Mouse (Mus musculus) hindbrain, embryonic 15.5 days (tissue): Measurements from ENCODE around the gene Dppa5a. TPM values are rescaled to one million over a fixed set of nuclear protein-coding genes. Genes with fewer than 3 reads are reported as not detected.
"Not testable (repeated sequence)": the region's sequence is repeated elsewhere in the genome, so short reads cannot be mapped to it uniquely, and the experiment has no call there.

Experiments
- ATAC-seq: fragments of 200-750 bp; cut with Nextera tagmentation; 2 replicates; pipeline ENCODE4 v1.8.0; 2017; ENCODE audit warnings: low read depth, moderate number of reproducible peaks, moderate TSS enrichment; ENCODE audit not compliant: low FRiP score
- H3K27ac ChIP-seq: fragments of 300-500 bp; sonication (generic); replicated peaks from 2 replicates; pipeline ENCODE4 v1.5.1; 2015; ENCODE audit warnings: mild to moderate bottlenecking, inconsistent platforms
- H3K27me3 ChIP-seq: fragments of 300-500 bp; sonication (generic); 2 replicates; pipeline ENCODE4 v1.6.1; 2015; ENCODE audit warnings: control low read depth, inconsistent platforms
- H3K36me3 ChIP-seq: fragments of 300-500 bp; sonication (generic); 2 replicates; pipeline ENCODE4 v1.6.1; 2015; ENCODE audit warnings: control low read depth, inconsistent platforms
- H3K4me1 ChIP-seq: fragments of 300-500 bp; sonication (generic); replicated peaks from 2 replicates; pipeline ENCODE4 v1.6.1; 2015; ENCODE audit warnings: control low read depth, inconsistent platforms
- H3K4me2 ChIP-seq: fragments of 300-500 bp; sonication (generic); 2 replicates; pipeline ENCODE4 v1.6.1; 2015; ENCODE audit warnings: moderate library complexity, mild to moderate bottlenecking, inconsistent platforms
- H3K4me3 ChIP-seq: fragments of 300-500 bp; sonication (generic); 2 replicates; pipeline ENCODE4 v1.5.1; 2015; ENCODE audit warnings: mild to moderate bottlenecking, inconsistent platforms
- H3K9ac ChIP-seq: fragments of 300-500 bp; sonication (generic); 2 replicates; pipeline ENCODE4 v1.6.1; 2015; ENCODE audit warnings: inconsistent platforms
- H3K9me3 ChIP-seq: fragments of 300-500 bp; sonication (generic); 2 replicates; pipeline ENCODE4 v1.6.1; 2016; ENCODE audit warnings: control low read depth, inconsistent platforms
- WGBS: fragments of 180-500 bp; shearing (Covaris S2); methylation state at CpG from one replicate; pipeline ENCODE4 v1.1.7; 2015; 5-methylcytosine and 5-hydroxymethylcytosine counted together
- polyA plus RNA-seq: library from polyadenylated mRNA; unstranded; fragments of >200 nt; fragmentation: Nextera tagmentation; extraction: Ambion mirVana; gene quantifications from 2 replicates; pipeline ENCODE4 v1.2.1, GENCODE M21; 2015

Dppa5a gene
- polyA plus RNA-seq, 1 experiment from 2014 or later, result 5.6 TPM

GRCm38 (mm10) chr9:78360484-78360872 lies 7.5 kb downstream of the Dppa5a start:
- ATAC-seq, result no peak
- H3K4me2 ChIP-seq, result no peak overlapping the region
- H3K9me3 ChIP-seq, result no peaks in the 10 kb centered on the region
- WGBS, result 52% methylated on average over 2 of the region's 2 CpGs
- no peak overlapping the region for H3K4me3 ChIP-seq
- no peak overlapping the region for H3K27ac ChIP-seq
- no peaks in the 10 kb centered on the region for H3K36me3 ChIP-seq
- H3K4me1 ChIP-seq, result no peaks in the 10 kb centered on the region
- no peaks in the 10 kb centered on the region for H3K27me3 ChIP-seq
- no peak overlapping the region for H3K9ac ChIP-seq

GRCm38 (mm10) chr9:78359750-78360483 lies 8.1 kb downstream of the Dppa5a start:
- H3K27me3 ChIP-seq, result no peaks in the 10 kb centered on the region
- no peak overlapping the region for H3K4me2 ChIP-seq
- no peak overlapping the region for H3K27ac ChIP-seq
- no peaks in the 10 kb centered on the region for H3K9me3 ChIP-seq
- WGBS, result 81% methylated on average over 6 of the region's 6 CpGs
- H3K4me3 ChIP-seq, result no peak overlapping the region
- H3K36me3 ChIP-seq, result no peaks in the 10 kb centered on the region
- ATAC-seq, result no peak
- no peak overlapping the region for H3K9ac ChIP-seq
- no peaks in the 10 kb centered on the region for H3K4me1 ChIP-seq

GRCm38 (mm10) chr9:78358053-78358452 lies 9.9 kb downstream of the Dppa5a start:
- H3K27ac ChIP-seq, result no peak overlapping the region
- no peak overlapping the region for H3K4me2 ChIP-seq
- H3K27me3 ChIP-seq, result no peaks in the 10 kb centered on the region
- 19% methylated on average over 9 of the region's 9 CpGs for WGBS
- no peaks in the 10 kb centered on the region for H3K9me3 ChIP-seq
- no peak overlapping the region for H3K4me3 ChIP-seq
- no peaks in the 10 kb centered on the region for H3K36me3 ChIP-seq
- H3K4me1 ChIP-seq, result no peaks in the 10 kb centered on the region
- 0 out of 2 replicates have a peak, but pooled peaks have one; percentile 48 for ATAC-seq
- no peak overlapping the region for H3K9ac ChIP-seq

GRCm38 (mm10) chr9:78355611-78356010 lies 12.4 kb downstream of the Dppa5a start, which contains the start of gene Gsta2:
Gene Gsta2 (minus strand): TSS chr9:78355788.
- H3K27me3 ChIP-seq, result no peaks in the 10 kb centered on the region
- ATAC-seq, result no peak
- H3K36me3 ChIP-seq, result no peaks in the 10 kb centered on the region
- H3K4me3 ChIP-seq, result no peak within 1 kb of the TSS
- H3K9ac ChIP-seq, result no peak within 1 kb of the TSS
- no peak within 1 kb of the TSS for H3K27ac ChIP-seq
- H3K4me1 ChIP-seq, result no peaks in the 10 kb centered on the region
- no peak within 1 kb of the TSS for H3K4me2 ChIP-seq
- 89% methylated on average over 8 of the region's 8 CpGs for WGBS
- no peaks in the 10 kb centered on the region for H3K9me3 ChIP-seq

- Histone ChIP-seq H3K9me3 (no peaks in the 10 kb centered on the region), H3K27ac (no peak overlapping the region), H3K27me3 (no peaks in the 10 kb centered on the region), H3K4me3 (no peak overlapping the region), H3K4me2 (no peak overlapping the region), H3K4me1 (no peaks in the 10 kb centered on the region), H3K36me3 (no peaks in the 10 kb centered on the region), H3K9ac (no peak overlapping the region)
- WGBS, result 80% methylated on average over 11 of the region's 11 CpGs
- no peak for ATAC-seq
These were observed 13.1 kb downstream of the Dppa5a start for GRCm38 (mm10) chr9:78354665-78355578.

GRCm38 (mm10) chr9:78351504-78352220 lies 16.3 kb downstream of the Dppa5a start:
- ATAC-seq, result no peak
- Histone ChIP-seq H3K36me3 (no peaks in the 10 kb centered on the region), H3K27me3 (no peaks in the 10 kb centered on the region), H3K9ac (no peak overlapping the region), H3K4me3 (no peak overlapping the region), H3K9me3 (no peaks in the 10 kb centered on the region), H3K4me1 (no peaks in the 10 kb centered on the region), H3K27ac (no peak overlapping the region), H3K4me2 (no peak overlapping the region)
- WGBS, result 85% methylated on average over 6 of the region's 6 CpGs

- not testable (repeated sequence) for H3K4me3 ChIP-seq, H3K9ac ChIP-seq, H3K27me3 ChIP-seq, H3K27ac ChIP-seq, H3K4me2 ChIP-seq, H3K4me1 ChIP-seq, ATAC-seq, H3K36me3 ChIP-seq, H3K9me3 ChIP-seq
These were observed 18.0 kb downstream of the Dppa5a start for GRCm38 (mm10) chr9:78350007-78350406.

GRCm38 (mm10) chr9:78349141-78349540 lies 18.8 kb downstream of the Dppa5a start:
- not testable (repeated sequence) for H3K4me3 ChIP-seq, H3K4me1 ChIP-seq, H3K4me2 ChIP-seq, H3K9ac ChIP-seq, H3K27ac ChIP-seq, H3K27me3 ChIP-seq, ATAC-seq, H3K9me3 ChIP-seq, H3K36me3 ChIP-seq
- WGBS, result 90% methylated on average over 3 of the region's 3 CpGs

GRCm38 (mm10) chr9:78348206-78349004 lies 19.6 kb downstream of the Dppa5a start:
- not testable (repeated sequence) for H3K4me3 ChIP-seq, H3K9ac ChIP-seq, H3K36me3 ChIP-seq, H3K27me3 ChIP-seq, H3K4me2 ChIP-seq, H3K4me1 ChIP-seq, H3K27ac ChIP-seq, H3K9me3 ChIP-seq, ATAC-seq
- WGBS, result 75% methylated on average over 6 of the region's 6 CpGs

GRCm38 (mm10) chr9:78347004-78347403 lies 21.0 kb downstream of the Dppa5a start:
- no peaks in the 10 kb centered on the region for H3K36me3 ChIP-seq
- no peak overlapping the region for H3K27ac ChIP-seq
- no peak overlapping the region for H3K4me3 ChIP-seq
- H3K9ac ChIP-seq, result no peak overlapping the region
- 74% methylated on average over 3 of the region's 3 CpGs for WGBS
- ATAC-seq, result no peak
- no peak overlapping the region for H3K4me2 ChIP-seq
- H3K4me1 ChIP-seq, result no peaks in the 10 kb centered on the region
- no peaks in the 10 kb centered on the region for H3K27me3 ChIP-seq
- no peaks in the 10 kb centered on the region for H3K9me3 ChIP-seq

- H3K27ac ChIP-seq, H3K4me1 ChIP-seq, H3K36me3 ChIP-seq, H3K4me3 ChIP-seq, ATAC-seq, H3K9ac ChIP-seq, H3K4me2 ChIP-seq, H3K27me3 ChIP-seq, H3K9me3 ChIP-seq: not testable (repeated sequence)
- WGBS, result 81% methylated on average over 4 of the region's 4 CpGs
These were observed 22.7 kb downstream of the Dppa5a start for GRCm38 (mm10) chr9:78345235-78345634.
